Mouse (Mus musculus): ENCODE results near the gene Snapc3. TPM values are rescaled to one million over a fixed set of nuclear protein-coding genes. Genes with fewer than 3 reads are reported as not detected.

Gene Snapc3
- polyA plus RNA-seq, 1 experiment from 2014 or later, result 73.4 TPM

DNA sequence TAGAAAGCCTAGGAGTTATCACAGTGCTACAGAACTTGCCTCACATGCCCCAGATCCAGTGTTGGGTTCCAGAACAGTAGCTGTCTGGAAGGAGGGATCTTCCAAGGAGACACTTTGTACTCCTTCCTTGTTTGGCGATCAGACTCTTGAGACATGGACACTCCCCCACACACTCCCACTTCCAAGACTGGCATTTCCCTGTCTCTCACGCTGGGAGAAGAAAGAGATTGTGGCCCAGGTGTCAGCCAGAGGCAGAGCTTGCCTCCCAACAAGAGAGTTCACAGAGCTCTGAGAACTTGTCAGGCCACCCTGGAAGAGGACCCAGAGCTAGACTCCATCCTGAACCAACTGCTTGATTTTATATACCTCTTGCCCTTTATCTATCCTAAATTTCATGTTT, 27.0 kb upstream of the Snapc3 start:
- Histone ChIP-seq H3K36me3 (ENCODE audit: control insufficient read depth, insufficient read depth, low read length) (no peaks in the 10 kb centered on the region), H3K9ac (ENCODE audit: low read length) (no peak overlapping the region), H3K4me3 (ENCODE audit: low read depth, low read length) (no peak overlapping the region), H3K27ac (ENCODE audit: low read depth, low read length) (no peak overlapping the region), H3K27me3 (ENCODE audit: control insufficient read depth, insufficient read depth, low read length) (no peaks in the 10 kb centered on the region), H3K4me1 (replicated peaks; ENCODE audit: control insufficient read depth, insufficient read depth, low read length) (0 out of 2 replicates have a peak, but pooled peaks cover 2% of the 10 kb centered on the region), H3K9me3 (ENCODE audit: control insufficient read depth, low read length) (no peaks in the 10 kb centered on the region), H3K4me2 (ENCODE audit: low read depth, low read length, severe bottlenecking) (no peak overlapping the region)
- 54% methylated on average over 2 of the region's 2 CpGs for WGBS
- ATAC-seq (replicated peaks; ENCODE audit: low FRiP score) (no peak), DNase-seq (ENCODE audit: low spot score) (no peak)

DNA sequence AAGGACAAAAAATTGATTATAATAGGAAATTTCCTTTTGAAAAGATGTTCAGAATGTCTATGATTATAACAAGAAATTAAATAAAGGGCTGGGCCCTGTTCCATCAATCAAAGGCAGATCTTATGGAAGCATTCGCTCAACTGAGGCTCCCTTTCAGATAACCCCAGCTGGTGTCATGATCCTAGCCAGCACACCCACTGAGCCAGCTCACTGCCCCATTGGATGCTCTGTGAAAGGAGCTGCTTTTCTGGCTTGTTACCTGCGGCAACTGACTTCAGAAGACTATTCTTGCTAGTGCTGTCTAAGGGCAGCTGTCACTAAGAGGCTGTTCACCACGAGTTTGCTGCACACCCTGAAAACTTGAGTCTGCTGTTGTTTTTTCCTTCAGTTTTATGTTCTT, 25.6 kb upstream of the Snapc3 start:
- no peak overlapping the region for H3K4me2 ChIP-seq (ENCODE audit: low read depth, low read length, severe bottlenecking)
- no peak for DNase-seq (ENCODE audit: low spot score)
- 17% methylated on average over 3 of the region's 3 CpGs for WGBS

DNA sequence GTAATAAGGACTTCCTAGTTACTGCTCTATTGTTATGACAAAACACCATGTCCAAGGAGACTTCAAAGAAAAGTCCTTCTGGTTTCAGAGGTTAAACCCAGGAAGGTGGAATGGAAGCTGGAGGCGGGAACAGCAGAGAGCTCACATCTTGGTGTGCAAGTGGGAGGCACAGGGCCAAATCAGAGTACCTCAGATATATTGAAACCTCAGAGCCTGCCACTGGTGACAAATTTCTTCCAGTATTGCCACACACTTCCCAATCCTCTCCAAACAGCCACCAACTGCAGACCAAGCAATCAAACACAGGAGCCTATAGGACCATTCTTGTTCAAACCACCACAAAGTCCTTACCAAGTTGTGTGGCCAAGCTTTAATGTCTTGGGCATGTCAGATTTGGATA, 23.8 kb upstream of the Snapc3 start:
- WGBS, result 79% methylated on average over 1 of the region's 1 CpGs
- Histone ChIP-seq H3K4me1 (replicated peaks; ENCODE audit: control insufficient read depth, insufficient read depth, low read length) (0 out of 2 replicates have a peak, but pooled peaks cover 2% of the 10 kb centered on the region), H3K9me3 (ENCODE audit: control insufficient read depth, low read length) (no peaks in the 10 kb centered on the region), H3K4me2 (ENCODE audit: low read depth, low read length, severe bottlenecking) (no peak overlapping the region), H3K27me3 (ENCODE audit: control insufficient read depth, insufficient read depth, low read length) (no peaks in the 10 kb centered on the region), H3K9ac (ENCODE audit: low read length) (no peak overlapping the region), H3K27ac (ENCODE audit: low read depth, low read length) (no peak overlapping the region), H3K4me3 (ENCODE audit: low read depth, low read length) (no peak overlapping the region), H3K36me3 (ENCODE audit: control insufficient read depth, insufficient read depth, low read length) (no peaks in the 10 kb centered on the region)
- DNase-seq (ENCODE audit: low spot score) (no peak), ATAC-seq (replicated peaks; ENCODE audit: low FRiP score) (no peak)

More for the DNA sequence above, 25.6 kb upstream of the Snapc3 start:
- Histone ChIP-seq H3K4me3 (ENCODE audit: low read depth, low read length) (no peak overlapping the region), H3K4me1 (replicated peaks; ENCODE audit: control insufficient read depth, insufficient read depth, low read length) (0 out of 2 replicates have a peak, but pooled peaks cover 2% of the 10 kb centered on the region), H3K27ac (ENCODE audit: low read depth, low read length) (no peak overlapping the region), H3K27me3 (ENCODE audit: control insufficient read depth, insufficient read depth, low read length) (no peaks in the 10 kb centered on the region), H3K9me3 (ENCODE audit: control insufficient read depth, low read length) (no peaks in the 10 kb centered on the region), H3K9ac (ENCODE audit: low read length) (no peak overlapping the region), H3K36me3 (ENCODE audit: control insufficient read depth, insufficient read depth, low read length) (no peaks in the 10 kb centered on the region)
- ATAC-seq (replicated peaks; ENCODE audit: low FRiP score), result no peak

DNA sequence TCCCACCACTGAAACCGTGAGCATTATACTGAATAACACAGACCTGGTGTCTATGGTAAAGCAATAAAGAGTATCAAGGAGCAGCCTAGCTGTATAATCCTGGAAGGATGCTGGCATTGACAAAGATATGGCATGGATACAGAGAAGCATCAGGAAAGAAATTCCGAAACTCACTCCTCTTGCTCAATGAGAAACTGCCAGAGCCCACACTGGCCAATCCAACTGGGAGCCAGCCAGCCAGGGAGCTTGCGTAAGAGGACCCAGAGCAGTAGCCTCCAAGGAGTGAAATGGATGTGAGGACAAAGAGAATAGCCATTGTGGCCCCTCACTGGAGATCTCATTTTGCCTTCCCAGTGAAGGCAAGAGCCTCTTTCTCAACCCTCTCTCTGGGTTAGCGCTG, 21.2 kb upstream of the Snapc3 start:
- H3K4me3 ChIP-seq (ENCODE audit: low read depth, low read length), result no peak overlapping the region
- H3K36me3 ChIP-seq (ENCODE audit: control insufficient read depth, insufficient read depth, low read length), result no peaks in the 10 kb centered on the region
- H3K9ac ChIP-seq (ENCODE audit: low read length), result no peak overlapping the region
- ATAC-seq (replicated peaks; ENCODE audit: low FRiP score) (no peak), DNase-seq (ENCODE audit: low spot score) (no peak)
- H3K9me3 ChIP-seq (ENCODE audit: control insufficient read depth, low read length), result no peaks in the 10 kb centered on the region
- H3K4me2 ChIP-seq (ENCODE audit: low read depth, low read length, severe bottlenecking), result no peak overlapping the region
- H3K4me1 ChIP-seq (replicated peaks; ENCODE audit: control insufficient read depth, insufficient read depth, low read length), result 0 out of 2 replicates have a peak, but pooled peaks cover 2% of the 10 kb centered on the region
- 88% methylated on average over 4 of the region's 4 CpGs for WGBS
- H3K27ac ChIP-seq (ENCODE audit: low read depth, low read length), result no peak overlapping the region
- no peaks in the 10 kb centered on the region for H3K27me3 ChIP-seq (ENCODE audit: control insufficient read depth, insufficient read depth, low read length)

DNA sequence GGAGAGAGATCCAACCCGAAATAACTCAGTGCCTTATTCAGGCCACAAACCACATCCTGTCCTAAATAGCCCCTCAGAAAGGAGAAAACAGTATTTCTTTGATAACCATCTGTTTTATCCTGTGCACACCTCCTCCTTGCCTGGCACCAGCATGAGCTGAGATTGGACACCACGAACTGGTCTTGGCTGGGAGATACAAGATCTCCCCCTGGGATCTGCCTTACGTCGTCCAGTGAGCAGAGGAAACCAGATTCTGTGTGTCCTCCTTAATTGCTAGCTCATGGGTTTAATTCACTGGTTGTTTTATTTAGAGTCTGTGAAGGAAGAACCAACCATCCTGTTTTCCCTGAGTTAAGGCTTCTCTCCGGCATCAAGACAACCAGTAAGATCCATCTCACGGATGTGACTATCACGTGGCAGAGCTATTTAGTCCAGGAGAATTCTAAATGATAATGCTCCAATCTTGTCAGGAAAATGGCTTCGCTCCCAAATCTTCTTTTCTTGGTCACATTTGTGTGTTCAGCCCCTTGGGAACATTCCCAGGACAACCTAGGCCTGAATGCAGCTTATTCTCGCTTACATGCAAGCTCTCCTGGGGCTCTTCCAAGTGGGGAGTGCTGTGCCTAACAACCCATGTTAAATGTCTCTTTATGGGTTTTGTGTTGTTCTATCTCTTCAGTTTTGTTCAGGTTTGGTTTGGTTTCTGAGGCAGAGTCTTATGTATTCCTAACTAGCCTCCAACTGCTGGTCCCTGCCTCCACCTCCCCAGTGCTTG, 20.3 kb upstream of the Snapc3 start:
- no peak for DNase-seq (ENCODE audit: low spot score)

DNA sequence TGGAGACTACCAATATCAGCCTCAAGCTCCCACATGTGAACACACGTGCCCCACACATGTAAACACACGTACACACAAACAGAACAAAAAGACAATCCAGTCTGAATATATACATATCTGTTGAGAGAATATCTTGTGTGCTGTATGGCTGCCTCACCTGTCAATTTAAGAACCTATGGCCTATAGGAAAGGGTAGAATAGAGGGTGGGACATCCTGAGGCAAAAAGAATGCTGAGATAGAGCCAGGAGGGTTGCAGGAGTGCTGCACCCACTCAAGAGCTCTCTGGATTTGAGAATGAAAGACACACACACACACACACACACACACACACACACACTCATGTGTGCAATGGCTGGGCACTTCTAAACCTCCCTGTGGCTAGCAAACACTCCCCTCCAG, 19.0 kb upstream of the Snapc3 start:
- H3K36me3 ChIP-seq (ENCODE audit: control insufficient read depth, insufficient read depth, low read length), result no peaks in the 10 kb centered on the region
- WGBS, result 89% methylated on average over 2 of the region's 2 CpGs
- H3K4me1 ChIP-seq (replicated peaks; ENCODE audit: control insufficient read depth, insufficient read depth, low read length), result no peaks in the 10 kb centered on the region
- ATAC-seq (replicated peaks; ENCODE audit: low FRiP score), result no peak
- peaks cover 2% of the 10 kb centered on the region; the same call in 1 of the 2 replicates for H3K9me3 ChIP-seq (ENCODE audit: control insufficient read depth, low read length)
- no peak overlapping the region for H3K4me2 ChIP-seq (ENCODE audit: low read depth, low read length, severe bottlenecking)
- H3K9ac ChIP-seq (ENCODE audit: low read length), result no peak overlapping the region
- no peaks in the 10 kb centered on the region for H3K27me3 ChIP-seq (ENCODE audit: control insufficient read depth, insufficient read depth, low read length)
- no peak for DNase-seq (ENCODE audit: low spot score)
- no peak overlapping the region for H3K4me3 ChIP-seq (ENCODE audit: low read depth, low read length)
- no peak overlapping the region for H3K27ac ChIP-seq (ENCODE audit: low read depth, low read length)

More for the DNA sequence above, 20.3 kb upstream of the Snapc3 start:
- H3K4me1 ChIP-seq (replicated peaks; ENCODE audit: control insufficient read depth, insufficient read depth, low read length), result no peaks in the 10 kb centered on the region
- H3K9ac ChIP-seq (ENCODE audit: low read length), result no peak overlapping the region
- no peak overlapping the region for H3K4me3 ChIP-seq (ENCODE audit: low read depth, low read length)
- WGBS, result 84% methylated on average over 9 of the region's 9 CpGs
- no peaks in the 10 kb centered on the region for H3K36me3 ChIP-seq (ENCODE audit: control insufficient read depth, insufficient read depth, low read length)
- H3K4me2 ChIP-seq (ENCODE audit: low read depth, low read length, severe bottlenecking), result no peak overlapping the region
- H3K9me3 ChIP-seq (ENCODE audit: control insufficient read depth, low read length), result no peaks in the 10 kb centered on the region
- H3K27ac ChIP-seq (ENCODE audit: low read depth, low read length), result no peak overlapping the region
- H3K27me3 ChIP-seq (ENCODE audit: control insufficient read depth, insufficient read depth, low read length), result no peaks in the 10 kb centered on the region
- ATAC-seq (replicated peaks; ENCODE audit: low FRiP score), result no peak

DNA sequence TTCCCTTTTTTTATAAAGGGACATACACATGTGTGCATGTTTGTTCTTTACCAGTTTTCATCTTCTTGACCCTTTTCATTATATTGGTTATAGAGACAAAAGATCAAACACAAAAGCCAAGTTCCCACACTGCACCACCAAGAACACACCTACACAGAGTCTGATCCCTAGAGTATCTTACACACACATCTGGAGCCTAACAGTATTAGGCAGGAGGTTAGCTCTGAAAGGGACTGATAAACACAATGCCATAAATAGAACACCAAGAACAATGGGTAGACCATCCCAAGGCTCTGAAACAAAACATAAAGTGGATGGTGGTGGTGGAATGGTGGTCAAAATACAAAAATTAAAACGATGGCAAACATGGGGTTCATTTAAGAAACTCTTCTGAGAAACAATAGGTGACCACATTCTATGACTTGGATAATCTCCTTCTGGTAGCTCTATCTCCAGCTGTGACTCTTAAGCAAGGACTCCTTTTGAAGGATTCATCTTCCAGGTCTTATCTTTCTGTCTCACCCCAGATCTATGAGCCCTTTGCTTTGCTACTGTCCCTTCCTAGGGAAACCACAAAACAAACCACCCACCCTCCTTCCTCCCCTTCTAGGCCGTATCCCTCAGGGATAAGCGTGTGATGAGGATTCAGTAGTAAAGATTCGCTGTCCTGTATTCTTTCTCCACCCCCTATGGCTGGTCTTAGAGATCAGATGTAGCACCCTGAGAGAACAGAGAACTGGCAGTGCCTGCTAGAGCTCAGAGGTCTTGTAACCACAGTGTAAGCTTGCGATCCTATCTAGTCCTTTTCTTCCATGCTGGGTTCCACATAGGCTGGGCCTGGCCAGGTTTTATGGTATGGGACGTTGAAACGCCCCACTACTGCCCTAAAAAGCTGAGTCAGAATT, 16.6 kb upstream of the Snapc3 start:
- no peak overlapping the region for H3K4me2 ChIP-seq (ENCODE audit: low read depth, low read length, severe bottlenecking)
- WGBS, result 87% methylated on average over 7 of the region's 7 CpGs
- ATAC-seq (replicated peaks; ENCODE audit: low FRiP score), result no peak
- no peaks in the 10 kb centered on the region for H3K4me1 ChIP-seq (replicated peaks; ENCODE audit: control insufficient read depth, insufficient read depth, low read length)
- no peak overlapping the region for H3K27ac ChIP-seq (ENCODE audit: low read depth, low read length)
- no peaks in the 10 kb centered on the region for H3K27me3 ChIP-seq (ENCODE audit: control insufficient read depth, insufficient read depth, low read length)
- no peak for DNase-seq (ENCODE audit: low spot score)
- H3K9me3 ChIP-seq (ENCODE audit: control insufficient read depth, low read length), result peaks cover 3% of the 10 kb centered on the region; the same call in 1 of the 2 replicates
- H3K36me3 ChIP-seq (ENCODE audit: control insufficient read depth, insufficient read depth, low read length), result no peaks in the 10 kb centered on the region
- H3K9ac ChIP-seq (ENCODE audit: low read length), result no peak overlapping the region
- no peak overlapping the region for H3K4me3 ChIP-seq (ENCODE audit: low read depth, low read length)

DNA sequence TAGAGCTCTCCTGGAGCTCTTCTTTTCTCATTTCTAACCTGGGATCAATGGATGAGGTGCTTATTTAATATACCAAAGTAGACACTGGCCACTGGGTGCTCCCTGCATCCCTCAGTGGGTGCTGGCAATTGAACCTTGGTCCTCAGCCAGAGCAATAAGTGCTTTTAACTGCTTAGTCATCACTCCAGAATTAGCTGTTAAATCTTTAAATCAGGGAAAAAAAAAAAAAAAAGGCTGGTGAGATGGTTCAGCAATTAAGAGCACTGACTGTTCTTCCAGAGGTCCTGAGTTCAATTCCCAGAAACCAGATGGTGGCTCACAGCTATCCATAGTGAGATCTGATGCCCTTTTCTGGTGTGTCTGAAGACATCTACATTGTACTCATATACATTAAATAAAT, 15.8 kb upstream of the Snapc3 start:
- Histone ChIP-seq H3K9me3 (ENCODE audit: control insufficient read depth, low read length) (peaks cover 3% of the 10 kb centered on the region; the same call in 1 of the 2 replicates), H3K4me3 (ENCODE audit: low read depth, low read length) (no peak overlapping the region), H3K4me2 (ENCODE audit: low read depth, low read length, severe bottlenecking) (no peak overlapping the region), H3K36me3 (ENCODE audit: control insufficient read depth, insufficient read depth, low read length) (no peaks in the 10 kb centered on the region), H3K27me3 (ENCODE audit: control insufficient read depth, insufficient read depth, low read length) (no peaks in the 10 kb centered on the region), H3K4me1 (replicated peaks; ENCODE audit: control insufficient read depth, insufficient read depth, low read length) (no peaks in the 10 kb centered on the region), H3K27ac (ENCODE audit: low read depth, low read length) (no peak overlapping the region), H3K9ac (ENCODE audit: low read length) (no peak overlapping the region)
- DNase-seq (ENCODE audit: low spot score) (no peak), ATAC-seq (replicated peaks; ENCODE audit: low FRiP score) (no peak)

Data from forebrain, embryonic 11.5 days (tissue).